7 mouse cellular contexts compared by ENCODE assay signal in the genomic region with DNA sequence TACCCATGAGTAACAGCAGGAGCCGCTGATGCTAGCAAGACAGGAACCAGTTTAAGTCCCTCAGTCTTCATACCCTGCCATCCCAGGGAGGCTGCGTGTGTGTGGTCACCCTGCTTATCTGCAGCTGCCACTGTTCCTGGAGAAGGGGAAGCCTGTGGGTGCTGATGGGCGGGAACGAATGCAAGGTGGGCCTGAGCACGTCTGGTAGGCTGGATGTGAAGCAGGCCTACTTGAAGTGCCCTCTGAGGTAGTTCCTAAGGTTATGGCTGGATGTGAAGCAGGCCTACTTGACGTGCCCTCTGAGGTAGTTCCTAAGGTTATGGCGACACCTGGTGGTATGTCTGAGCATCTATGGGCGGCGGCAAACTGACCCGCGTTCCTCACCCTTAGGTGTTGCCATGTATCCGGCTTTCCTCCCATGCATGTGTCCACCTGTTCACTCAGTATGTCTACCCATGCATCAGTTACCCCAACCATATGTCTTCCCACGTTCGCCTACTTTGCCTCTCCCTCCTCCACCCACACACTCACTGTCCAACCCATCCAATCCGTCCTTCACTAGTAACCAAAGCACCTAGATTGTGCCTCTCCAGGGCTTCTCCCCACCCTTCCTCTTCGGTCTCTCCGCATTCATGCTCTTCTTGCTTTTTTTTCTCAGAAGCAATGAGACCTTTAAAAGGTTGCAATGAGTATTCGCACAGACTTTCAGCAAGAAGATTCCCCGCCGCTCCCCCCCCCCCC. TPM values are rescaled to one million over a fixed set of nuclear protein-coding genes. Genes with fewer than 3 reads are reported as not detected.
DNase-seq lines count a peak whose midpoint lies in the region; ATAC-seq and TF ChIP-seq lines count a peak whose summit lies in the region.

No protein-coding gene starts in this region.

- H3K4me1 ChIP-seq in intestine, postnatal 0 days (replicated peaks; ENCODE audit: control insufficient read depth, insufficient read depth, low read length) = 0 out of 2 replicates have a peak, but pooled peaks cover 4% of the 10 kb centered on the region
- H3K4me1 ChIP-seq in midbrain, embryonic 12.5 days = no peaks in the 10 kb centered on the region

- ATAC-seq in intestine, postnatal 0 days = peak; percentile 74
- ATAC-seq in midbrain, embryonic 12.5 days (ENCODE audit: low FRiP score, low read depth) = peak; percentile 47; the same call in 1 of the 2 replicates

- no peak overlapping the region for H3K4me3 ChIP-seq in intestine, postnatal 0 days (ENCODE audit: low read depth, low read length)
- H3K4me3 ChIP-seq in midbrain, embryonic 12.5 days = no peak overlapping the region

- no peaks in the 10 kb centered on the region for H3K27me3 ChIP-seq in intestine, postnatal 0 days (replicated peaks; ENCODE audit: control insufficient read depth, insufficient read depth, low read length)
- peaks cover 9% of the 10 kb centered on the region for H3K27me3 ChIP-seq in midbrain, embryonic 12.5 days

- WGBS in intestine, postnatal 0 days = 23% methylated on average over 20 of the region's 20 CpGs
- WGBS in midbrain, embryonic 12.5 days = 26% methylated on average over 20 of the region's 20 CpGs

- H3K36me3 ChIP-seq in intestine, postnatal 0 days (ENCODE audit: control insufficient read depth, insufficient read depth) = no peaks in the 10 kb centered on the region
- no peaks in the 10 kb centered on the region for H3K36me3 ChIP-seq in midbrain, embryonic 12.5 days

- H3K4me2 ChIP-seq in intestine, postnatal 0 days (replicated peaks; ENCODE audit: low read depth) = no peak overlapping the region
- no peak overlapping the region for H3K4me2 ChIP-seq in midbrain, embryonic 12.5 days (replicated peaks)

- peak; percentile 86 for DNase-seq in adrenal gland, postnatal 10 days
- peak; percentile 81 for DNase-seq in embryo, embryonic 9.5 days (ENCODE audit: extremely low spot score)
- peak; percentile 96 for DNase-seq in heart, adult 11 months
- peak; percentile 69 to 74 for DNase-seq in left cerebral cortex, postnatal 36 days (ENCODE audit: low spot score in 2 of 2)
- DNase-seq in skeletal muscle tissue, adult 2 months (ENCODE audit: low read depth, low spot score) = peak; percentile 64

- intact Hi-C loops in left cerebral cortex, postnatal 36 days (cut with DNase I) = loop anchor here (1.0 to 10.0 kb wide), 3 partner anchors 66 to 323 kb away; a partner anchor contains a TSS

- no peak overlapping the region for H3K9ac ChIP-seq in intestine, postnatal 0 days (ENCODE audit: low read depth, low read length)
- no peak overlapping the region for H3K9ac ChIP-seq in midbrain, embryonic 12.5 days (replicated peaks)

- H3K27ac ChIP-seq in intestine, postnatal 0 days (ENCODE audit: low read depth, low read length) = no peak overlapping the region
- H3K27ac ChIP-seq in midbrain, embryonic 12.5 days (replicated peaks) = no peak overlapping the region

- TF ChIP-seq CTCF in intestine, postnatal 0 days (IDR thresholded peaks at IDR 0.05; ENCODE audit: low read depth) = peak; percentile 99

- no peaks in the 10 kb centered on the region for H3K9me3 ChIP-seq in intestine, postnatal 0 days (ENCODE audit: control insufficient read depth)
- no peaks in the 10 kb centered on the region for H3K9me3 ChIP-seq in midbrain, embryonic 12.5 days

RNA-seq across cellular contexts. Expression of a gene that starts 30.4 kb away (rescaled TPM):
- total RNA-seq in adrenal gland, postnatal 10 days (2021) = 1 to 10 TPM; 5.3 to 9.5 TPM
- 2.4 and 2.8 TPM in 2 replicates for polyA plus RNA-seq in intestine, postnatal 0 days (2015; fragmentation: Nextera tagmentation; extraction: Ambion mirVana)
- 100 to 1,000 TPM; 219 to 272 TPM for total RNA-seq in left cerebral cortex, postnatal 36 days (2021)
- 14.0 and 15.0 TPM in 2 replicates for polyA plus RNA-seq in midbrain, embryonic 12.5 days (2016; fragmentation: Nextera tagmentation; extraction: Ambion mirVana)

Comparison
In these comparisons a context has a peak if more than half of its experiments do, and no peak if none do; other contexts are left out.
1. RNA of a gene that starts 30.4 kb away (total RNA-seq): 219 to 272 TPM in left cerebral cortex, postnatal 36 days; 5.3 to 9.5 TPM in adrenal gland, postnatal 10 days; every median in the first group is over 10 times any median in the second.
2. Peak in every context shown above with its lines, with median percentiles within 50 percentile points of each other: DNase-seq.